Mouse (Mus musculus) mature B cell (primary cell): ENCODE data around the gene Hmgn2.

Source experiments
- in situ Hi-C: fragments of 300-500 bp; cut with MboI; formaldehyde crosslinking; loops from 2 replicates; pipeline ENCODE4 v1.14.3; 2019

The Hmgn2 gene

GRCm38 (mm10) chr4:133978021-133978711 is 9.7 kb upstream of the Hmgn2 start:
- in situ Hi-C loops: no loop called here

GRCm38 (mm10) chr4:133971741-133972140 is 3.3 kb upstream of the Hmgn2 start:
- in situ Hi-C loops: no loop called here

GRCm38 (mm10) chr4:133970876-133971275 is 2.4 kb upstream of the Hmgn2 start:
- in situ Hi-C loops: no loop called here

- in situ Hi-C loops: no loop called here
Measured at GRCm38 (mm10) chr4:133970196-133970595, 1.7 kb upstream of the Hmgn2 start.

GRCm38 (mm10) chr4:133969114-133969770 is 792 bp upstream of the Hmgn2 start:
- in situ Hi-C loops: no loop called here

GRCm38 (mm10) chr4:133967866-133968149 is 642 bp downstream of the Hmgn2 start:
- in situ Hi-C loops: no loop called here

GRCm38 (mm10) chr4:133967138-133967865 is 1.1 kb downstream of the Hmgn2 start:
- in situ Hi-C loops: no loop called here

- in situ Hi-C loops: no loop called here
Measured at GRCm38 (mm10) chr4:133966271-133966940, 2.0 kb downstream of the Hmgn2 start.

- in situ Hi-C loops: no loop called here
Measured at GRCm38 (mm10) chr4:133962566-133962965, 5.9 kb downstream of the Hmgn2 start.

GRCm38 (mm10) chr4:133958884-133959283 is 9.6 kb downstream of the Hmgn2 start:
- in situ Hi-C loops: no loop called here

GRCm38 (mm10) chr4:133956358-133956757 is 12.1 kb downstream of the Hmgn2 start:
- in situ Hi-C loops: no loop called here

- in situ Hi-C loops: no loop called here
Measured at GRCm38 (mm10) chr4:133946736-133947135, 21.7 kb downstream of the Hmgn2 start.

- in situ Hi-C loops: no loop called here
Measured at GRCm38 (mm10) chr4:133943791-133944190, 24.7 kb downstream of the Hmgn2 start.

- in situ Hi-C loops: no loop called here
Measured at GRCm38 (mm10) chr4:133942679-133943078, 25.8 kb downstream of the Hmgn2 start.

- in situ Hi-C loops: no loop called here
Measured at GRCm38 (mm10) chr4:133941576-133941975, 26.9 kb downstream of the Hmgn2 start.

GRCm38 (mm10) chr4:133940386-133941260 is 27.8 kb downstream of the Hmgn2 start:
- in situ Hi-C loops: no loop called here

GRCm38 (mm10) chr4:133938077-133938476 is 30.4 kb downstream of the Hmgn2 start:
- in situ Hi-C loops: no loop called here

GRCm38 (mm10) chr4:133931785-133932184 is 36.7 kb downstream of the Hmgn2 start:
- in situ Hi-C loops: no loop called here

- in situ Hi-C loops: no loop called here
Measured at GRCm38 (mm10) chr4:133931349-133931748, 37.1 kb downstream of the Hmgn2 start.

- in situ Hi-C loops: no loop called here
Measured at GRCm38 (mm10) chr4:133929278-133929670, 39.2 kb downstream of the Hmgn2 start.

GRCm38 (mm10) chr4:133928576-133929277 is 39.7 kb downstream of the Hmgn2 start:
- in situ Hi-C loops: no loop called here
